Mouse (Mus musculus) spleen, postnatal 0 days (tissue): ENCODE data around the gene Clec3a. TPM values are rescaled to one million over a fixed set of nuclear protein-coding genes. Genes with fewer than 3 reads are reported as not detected.

Source experiments
- polyA plus RNA-seq: library from polyadenylated mRNA; unstranded; fragments of >200 nt; fragmentation: Nextera tagmentation; extraction: Ambion mirVana; gene quantifications from 2 replicates; pipeline ENCODE4 v1.2.1, GENCODE M21; 2015

Clec3a gene
- not detected in 2 replicates for polyA plus RNA-seq

DNA sequence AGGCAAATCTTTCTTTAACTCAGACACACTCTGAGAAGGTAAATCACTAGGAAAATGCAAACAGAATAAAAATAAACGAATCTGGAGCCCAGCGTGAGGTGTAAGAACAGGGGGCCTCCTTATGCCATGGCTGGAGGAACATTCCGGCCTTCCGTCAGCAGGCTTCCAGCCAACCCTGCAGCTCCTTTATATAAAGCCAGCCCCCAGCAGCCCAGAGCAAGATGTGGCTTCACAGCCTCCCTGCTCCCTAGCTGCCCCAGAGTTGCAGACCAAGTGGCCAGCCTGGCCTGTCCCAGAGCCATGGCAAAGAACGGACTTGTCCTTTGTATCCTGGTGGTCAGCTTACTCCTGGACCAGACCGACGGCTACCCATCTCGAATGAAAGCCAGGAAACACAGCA is at the start of gene Clec3a:
Gene Clec3a, plus strand, starts transcription at position 301 of the 400 bp plus-strand sequence.

DNA sequence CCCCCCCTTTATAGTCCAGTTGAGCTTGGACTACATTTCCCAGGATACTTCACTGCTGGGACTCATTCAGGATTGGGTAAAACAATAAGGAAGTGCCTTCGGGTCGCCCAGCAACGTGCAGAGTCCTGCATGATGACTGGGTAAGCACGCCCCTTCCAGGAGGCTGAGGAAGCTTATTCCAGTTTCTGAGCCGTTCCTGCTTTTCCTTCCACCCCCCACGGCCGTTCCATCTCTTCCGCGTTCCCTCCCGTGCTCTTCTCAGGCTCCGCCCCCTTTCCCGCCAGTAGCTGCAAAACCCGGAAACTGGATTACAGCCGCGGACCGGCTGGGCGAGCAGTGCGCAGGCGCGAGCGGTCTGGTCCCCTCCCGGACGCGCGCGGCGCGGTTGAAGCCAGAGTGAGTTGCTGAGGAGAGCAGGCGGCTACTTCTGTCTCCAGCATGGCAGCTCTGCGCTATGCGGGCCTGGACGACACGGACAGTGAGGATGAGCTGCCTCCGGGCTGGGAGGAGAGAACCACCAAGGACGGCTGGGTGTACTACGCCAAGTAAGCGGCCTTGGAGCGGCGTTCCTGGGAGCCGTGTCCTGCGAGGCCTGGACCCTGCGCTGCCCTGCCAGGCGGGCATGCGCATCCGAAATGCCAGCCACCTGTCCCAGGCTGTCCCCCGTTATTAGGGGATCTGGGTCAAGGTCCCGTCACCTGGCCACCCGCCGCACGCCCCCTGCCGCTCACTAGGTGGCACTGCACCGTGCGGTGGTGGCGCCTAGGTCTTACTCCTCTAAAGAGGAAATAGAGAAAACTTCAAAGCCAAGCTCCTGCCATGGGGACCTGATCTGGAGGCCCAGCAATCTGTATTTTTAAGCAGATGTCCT is 21.7 kb downstream of the Clec3a start, which contains the start of gene Wwox:
Gene Wwox, plus strand, starts transcription at position 322 of the 871 bp plus-strand sequence.

Other genes starting within 250 kb of the Clec3a start
- 0.04 and 0.27 TPM in 2 replicates for gene Vat1l, start 212.5 kb upstream of the Clec3a start, polyA plus RNA-seq
- 6.7 and 7.0 TPM in 2 replicates for gene Wwox, start 21.6 kb downstream of the Clec3a start, polyA plus RNA-seq